Mouse (Mus musculus) erythroblast, adult 5-6 weeks (primary cell): ENCODE data around the gene Acot1. TPM values are rescaled to one million over a fixed set of nuclear protein-coding genes. Genes with fewer than 3 reads are reported as not detected.
A peak's percentile ranks its signal among the peaks of the same experiment; 100 is the strongest.
"Not testable (repeated sequence)": the region's sequence is repeated elsewhere in the genome, so short reads cannot be mapped to it uniquely, and the experiment has no call there.

Experiments
- ATAC-seq: replicated peaks from 2 replicates; pipeline ENCODE4 v1.8.0; 2016; ENCODE audit warnings: moderate number of reproducible peaks, mild to moderate bottlenecking, moderate TSS enrichment, inconsistent platforms; ENCODE audit not compliant: poor library complexity, low FRiP score, severe bottlenecking
- total RNA-seq, 2 experiments: library from RNA; stranded (forward) in 1 of 2; stranded (reverse) in 1 of 2; fragments of 150-400 nt in 1 of 2; fragments of 200-764, 138-1000 nt in 1 of 2; gene quantifications; 2 replicates each; pipeline versions ENCODE4 v1.2.3 to v1.2.4; 2015 to 2017; ENCODE audit warnings: low replicate concordance in 2 of 2

Gene Acot1
- total RNA-seq, 2 experiments from 2014 or later = not detected

- ATAC-seq = no peak
Measured at GRCm38 (mm10) chr12:84013130-84013529, 3.8 kb downstream of the Acot1 start.

DNA sequence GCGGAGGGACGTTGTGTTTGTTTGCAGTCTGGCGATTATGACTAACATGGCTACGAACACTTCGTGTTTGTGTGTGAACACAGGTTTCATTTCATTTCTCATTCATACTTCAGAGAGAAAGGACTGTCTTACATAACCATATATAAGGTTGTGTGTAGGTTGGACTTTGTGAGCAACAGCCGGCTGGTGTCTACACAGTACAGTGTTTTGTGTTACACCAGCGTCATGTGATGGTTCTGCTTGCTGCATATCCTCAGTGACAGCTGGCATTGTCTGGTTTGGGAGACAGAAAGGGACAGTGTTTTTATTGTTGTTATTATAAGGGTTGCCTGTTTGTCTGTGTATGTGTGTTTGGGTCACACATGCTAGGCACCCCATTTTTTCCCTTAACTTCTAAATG is 4.4 kb downstream of the Acot1 start:
- ATAC-seq = no peak

DNA sequence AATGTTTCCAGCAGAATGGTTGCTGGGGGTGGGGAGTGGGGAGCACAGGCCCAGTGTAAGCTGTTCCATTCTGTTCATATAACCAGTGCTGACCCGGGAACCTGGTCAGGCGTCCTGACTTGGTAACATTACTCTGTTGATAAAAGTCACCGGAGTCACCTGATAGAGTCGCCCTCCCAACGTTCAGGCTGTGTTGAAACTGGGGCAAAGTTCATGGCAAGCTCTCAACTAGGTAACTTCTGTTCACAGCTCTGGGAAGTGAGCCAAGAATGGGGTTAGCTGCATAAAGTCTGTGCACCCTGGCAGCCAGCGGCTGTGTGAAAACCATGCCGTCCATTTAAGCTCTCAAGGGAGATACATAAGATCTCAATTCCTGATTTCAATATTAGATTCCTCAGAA is 11.2 kb downstream of the Acot1 start:
- not testable (repeated sequence) for ATAC-seq

DNA sequence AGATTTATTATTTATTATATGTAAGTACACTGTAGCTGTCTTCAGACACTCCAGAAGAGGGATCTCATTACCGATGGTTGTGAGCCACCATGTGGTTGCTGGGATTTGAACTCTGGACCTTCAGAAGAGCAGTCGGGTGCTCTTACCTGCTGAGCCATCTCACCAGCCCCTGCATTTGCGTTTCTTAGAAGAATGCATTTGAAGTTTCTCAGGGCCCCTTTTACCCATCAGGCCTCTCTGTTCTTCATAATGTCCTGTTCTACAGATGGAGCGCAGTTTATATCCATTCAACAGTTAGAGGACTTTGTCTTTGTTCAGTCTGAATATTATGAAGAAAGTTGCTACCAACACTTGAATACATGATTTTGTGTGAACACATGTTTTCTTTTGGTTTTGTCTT is 13.0 kb downstream of the Acot1 start:
- not testable (repeated sequence) for ATAC-seq

GRCm38 (mm10) chr12:84023052-84023745 is 13.9 kb downstream of the Acot1 start:
- ATAC-seq = no peak

DNA sequence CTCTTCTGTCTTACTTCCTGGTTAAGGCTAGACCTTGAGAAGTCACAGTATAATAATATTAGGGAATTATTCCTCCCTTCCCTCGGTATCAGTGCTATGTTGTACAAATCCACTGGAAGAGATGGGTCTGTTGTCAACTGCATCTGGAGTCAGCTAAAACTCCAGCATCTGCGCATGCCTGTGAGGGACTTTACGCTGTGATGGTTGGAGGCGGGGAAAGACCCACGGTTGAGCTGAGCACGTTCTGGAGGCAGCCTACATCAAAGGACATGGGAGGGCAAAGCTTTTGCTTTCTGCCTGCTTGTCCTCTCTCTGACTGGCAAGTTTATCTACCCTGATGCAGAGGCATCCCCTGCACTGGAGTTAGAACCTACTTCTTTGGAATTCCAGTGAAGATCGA is 16.6 kb downstream of the Acot1 start:
- ATAC-seq = no peak

DNA sequence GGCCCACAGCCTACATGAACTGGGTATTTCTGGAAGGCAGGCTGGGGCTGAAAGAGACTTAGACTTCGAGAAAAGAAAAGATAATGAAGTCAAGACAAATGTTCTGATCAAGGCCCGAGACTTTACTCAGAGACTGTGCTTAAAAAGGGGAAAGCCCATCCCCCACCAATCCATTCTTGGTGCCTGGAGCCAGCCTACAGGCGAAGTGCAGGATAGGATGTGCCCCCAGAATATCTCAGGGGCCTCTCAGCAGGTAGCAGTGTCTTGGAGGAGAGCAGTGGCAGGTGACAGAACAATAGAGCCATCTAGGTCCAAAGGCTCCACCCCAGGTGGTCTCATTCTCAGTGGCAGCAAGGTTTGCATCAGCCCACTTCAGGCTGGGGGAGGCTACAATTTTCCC is 19.0 kb downstream of the Acot1 start:
- not testable (repeated sequence) for ATAC-seq

GRCm38 (mm10) chr12:84029043-84029442 is 19.8 kb downstream of the Acot1 start:
- ATAC-seq = not testable (repeated sequence)

- peak; percentile 92 for ATAC-seq
Measured at GRCm38 (mm10) chr12:84030659-84031332, 21.5 kb downstream of the Acot1 start.

GRCm38 (mm10) chr12:84032854-84033253 is 23.6 kb downstream of the Acot1 start:
- ATAC-seq = no peak

DNA sequence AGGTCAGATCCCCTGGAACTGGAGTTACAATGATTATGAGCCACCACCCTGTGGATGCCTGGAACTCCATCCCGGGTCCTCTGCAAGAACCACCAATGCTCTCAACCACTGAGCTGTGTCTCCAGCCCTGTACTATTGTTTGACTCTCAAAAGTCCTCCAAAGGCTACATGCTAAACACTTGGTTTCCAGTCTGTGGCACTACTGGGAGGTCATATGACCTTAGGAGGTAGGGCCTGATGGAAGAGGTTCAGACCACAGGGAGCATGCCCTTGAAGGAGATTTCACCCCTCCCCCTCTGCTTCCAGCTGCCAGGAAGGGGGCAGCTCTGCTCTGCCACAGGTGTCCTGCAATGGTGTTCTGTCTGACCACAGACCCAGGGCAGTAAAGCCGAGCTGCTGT is 24.0 kb downstream of the Acot1 start:
- not testable (repeated sequence) for ATAC-seq

GRCm38 (mm10) chr12:84034108-84034507 is 24.8 kb downstream of the Acot1 start:
- ATAC-seq = no peak

GRCm38 (mm10) chr12:84038241-84038640 is 29.0 kb downstream of the Acot1 start, which contains the start of gene Acot4:
TSS of gene Acot4 (plus strand) at chr12:84038379.
- not testable (repeated sequence) for ATAC-seq

DNA sequence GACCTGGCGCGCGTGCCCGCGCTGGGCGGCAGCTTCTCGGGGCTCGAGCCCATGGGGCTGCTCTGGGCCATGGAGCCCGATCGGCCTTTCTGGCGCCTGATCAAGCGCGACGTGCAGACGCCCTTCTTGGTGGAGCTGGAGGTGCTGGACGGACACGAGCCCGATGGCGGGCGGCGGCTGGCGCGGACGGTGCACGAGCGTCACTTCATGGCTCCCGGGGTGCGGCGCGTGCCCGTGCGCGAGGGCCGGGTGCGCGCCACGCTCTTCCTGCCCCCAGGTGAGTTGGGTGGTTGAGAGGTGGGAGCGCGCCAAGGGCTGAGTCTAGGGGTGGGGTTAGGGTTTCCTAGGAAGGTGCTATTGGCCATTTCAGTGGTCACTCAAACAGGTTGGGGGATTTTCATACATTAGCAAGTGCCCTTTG is 29.4 kb downstream of the Acot1 start, which contains the start of gene Gm49366:
Gene Gm49366 (plus strand): TSS at position 245 of the 421 bp plus-strand sequence.
- ATAC-seq = not testable (repeated sequence)

GRCm38 (mm10) chr12:84042248-84042647 is 33.0 kb downstream of the Acot1 start:
- ATAC-seq = no peak

- ATAC-seq = no peak
Measured at GRCm38 (mm10) chr12:84044045-84044444, 34.8 kb downstream of the Acot1 start.

- no peak for ATAC-seq
Measured at GRCm38 (mm10) chr12:84046906-84047305, 37.6 kb downstream of the Acot1 start.

DNA sequence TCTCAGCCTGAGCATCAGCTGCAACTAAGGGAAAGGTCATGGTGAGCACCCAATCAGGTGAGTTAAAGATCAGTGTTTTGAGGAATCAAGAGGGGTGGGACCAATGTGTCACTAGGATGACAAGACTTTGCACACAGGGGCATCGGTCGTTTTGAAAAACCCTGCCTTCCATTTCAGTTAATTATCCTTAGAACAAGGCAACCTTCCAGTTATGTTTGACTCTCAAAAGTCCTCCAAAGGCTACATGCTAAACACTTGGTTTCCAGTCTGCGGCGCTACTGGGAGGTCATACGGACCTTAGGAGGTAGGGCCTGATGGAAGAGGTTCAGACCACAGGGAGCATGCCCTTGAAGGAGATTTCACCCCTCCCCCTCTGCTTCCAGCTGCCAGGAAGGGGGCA is 41.5 kb downstream of the Acot1 start:
- not testable (repeated sequence) for ATAC-seq

DNA sequence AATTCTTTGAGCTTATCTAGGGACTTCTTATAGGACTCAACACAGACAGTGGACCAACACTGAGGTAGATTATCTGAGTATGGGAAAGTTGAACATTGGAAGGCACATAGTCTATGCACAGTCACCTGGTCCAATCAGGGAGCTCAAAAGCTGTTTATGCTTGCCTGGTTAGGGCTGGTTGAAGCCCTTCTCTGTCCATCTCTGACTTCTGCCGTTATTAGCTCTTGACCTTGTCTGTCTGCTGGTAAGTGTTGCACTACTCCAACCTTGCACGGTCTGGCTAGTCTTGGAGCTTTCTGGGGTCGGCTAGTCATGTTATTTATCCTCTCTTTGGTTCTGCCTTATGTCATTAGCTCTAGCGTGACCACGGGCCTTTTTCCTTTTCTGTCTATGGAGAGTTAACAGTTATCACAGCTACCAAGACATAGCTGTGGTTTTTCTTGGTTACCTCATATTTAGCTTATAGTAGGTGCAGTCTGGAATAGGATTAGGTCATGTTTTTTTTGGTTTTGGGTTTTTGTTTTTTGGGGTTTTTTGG is 42.7 kb downstream of the Acot1 start, which contains the start of gene Acot3:
Gene Acot3 (plus strand): TSS at position 208 of the 538 bp plus-strand sequence.
- ATAC-seq = no peak

DNA sequence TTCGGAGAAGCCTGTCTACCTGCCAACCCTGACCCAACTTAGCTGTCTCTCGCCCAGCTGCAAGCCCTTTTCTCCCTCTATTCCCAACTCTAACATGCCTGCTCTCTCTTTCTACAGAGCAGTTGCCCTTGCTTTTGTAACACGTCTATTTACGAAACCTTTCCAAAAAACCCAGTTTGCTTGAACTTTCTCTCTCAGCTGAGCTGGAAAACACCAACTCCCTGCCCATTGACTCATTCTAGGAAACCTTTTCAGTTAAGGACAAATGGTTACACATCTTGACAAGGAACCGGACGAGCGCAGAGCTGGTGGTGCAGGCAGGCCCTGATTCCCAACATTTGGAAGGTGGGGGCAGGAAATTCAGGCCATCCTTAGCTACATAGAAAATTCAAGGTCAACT is 43.3 kb downstream of the Acot1 start:
- ATAC-seq = no peak

GRCm38 (mm10) chr12:84053173-84053572 is 43.9 kb downstream of the Acot1 start:
- ATAC-seq = no peak
